Mouse (Mus musculus): Measurements from ENCODE around the gene Klf7.

Klf7 gene

GRCm38 (mm10) chr1:64105181-64105646 lies 16.9 kb downstream of the Klf7 start:
- no peak for DNase-seq (ENCODE audit: low read depth)

- DNase-seq (ENCODE audit: low read depth), result no peak
Observed at GRCm38 (mm10) chr1:64104665-64105064, 17.4 kb downstream of the Klf7 start.

- no peak for DNase-seq (ENCODE audit: low read depth)
Observed at GRCm38 (mm10) chr1:64101331-64101730, 20.8 kb downstream of the Klf7 start.

GRCm38 (mm10) chr1:64098800-64099199 lies 23.3 kb downstream of the Klf7 start:
- DNase-seq (ENCODE audit: low read depth), result peak; percentile 54

DNA sequence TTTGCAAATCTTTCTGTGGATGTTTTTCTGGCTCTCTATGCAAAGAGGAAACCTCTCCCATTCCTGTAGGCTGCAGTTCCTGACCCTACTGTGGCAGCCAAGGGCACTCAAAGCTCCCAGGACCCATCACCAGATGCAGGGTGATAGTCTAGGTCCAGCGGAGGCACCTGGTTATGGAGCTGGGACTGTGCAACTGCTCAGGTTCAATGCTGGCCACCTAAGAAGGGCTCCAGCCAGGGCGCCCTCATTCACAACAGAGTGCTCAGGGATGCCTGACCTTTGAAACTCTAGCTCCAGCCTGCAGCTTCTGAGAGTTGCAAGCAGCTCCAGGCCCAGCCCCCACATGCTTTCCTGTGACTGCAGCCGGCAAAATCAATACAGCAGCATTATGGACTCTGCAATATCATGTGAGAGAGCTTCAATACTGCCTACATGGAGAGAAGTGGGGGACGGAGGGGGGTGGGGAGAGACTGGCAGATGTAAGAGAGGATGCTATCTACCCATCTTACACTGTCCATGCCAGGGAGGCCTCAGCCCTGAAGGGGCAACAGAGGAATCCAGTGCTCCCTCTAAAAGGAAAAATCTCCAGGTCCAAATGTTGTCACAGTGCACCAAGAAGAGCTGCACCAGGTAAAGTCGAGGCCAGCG lies 24.3 kb downstream of the Klf7 start:
- DNase-seq (ENCODE audit: low read depth), result no peak

DNA sequence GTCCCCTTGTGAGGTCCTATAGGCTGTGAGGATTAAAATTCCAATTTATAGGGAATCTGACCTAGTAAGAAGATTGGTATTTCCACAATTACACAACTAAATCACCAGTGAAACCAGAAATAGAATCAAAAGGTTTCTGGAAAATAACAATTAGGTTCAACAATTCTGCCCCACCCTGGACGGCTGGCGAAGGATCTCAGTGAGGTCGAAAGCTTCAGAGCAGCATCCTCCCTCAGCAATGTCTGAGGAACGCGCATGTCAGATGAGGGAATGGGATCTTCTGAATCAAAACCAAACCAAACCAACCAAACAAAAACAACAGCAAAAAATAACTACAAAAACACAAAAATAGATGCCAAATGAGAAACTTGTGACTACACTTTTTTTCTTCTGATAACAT lies 29.1 kb downstream of the Klf7 start:
- DNase-seq (ENCODE audit: low read depth), result no peak

- DNase-seq (ENCODE audit: low read depth), result no peak
Observed at GRCm38 (mm10) chr1:64091591-64091990, 30.5 kb downstream of the Klf7 start.

GRCm38 (mm10) chr1:64090566-64090965 lies 31.5 kb downstream of the Klf7 start:
- no peak for DNase-seq (ENCODE audit: low read depth)

DNA sequence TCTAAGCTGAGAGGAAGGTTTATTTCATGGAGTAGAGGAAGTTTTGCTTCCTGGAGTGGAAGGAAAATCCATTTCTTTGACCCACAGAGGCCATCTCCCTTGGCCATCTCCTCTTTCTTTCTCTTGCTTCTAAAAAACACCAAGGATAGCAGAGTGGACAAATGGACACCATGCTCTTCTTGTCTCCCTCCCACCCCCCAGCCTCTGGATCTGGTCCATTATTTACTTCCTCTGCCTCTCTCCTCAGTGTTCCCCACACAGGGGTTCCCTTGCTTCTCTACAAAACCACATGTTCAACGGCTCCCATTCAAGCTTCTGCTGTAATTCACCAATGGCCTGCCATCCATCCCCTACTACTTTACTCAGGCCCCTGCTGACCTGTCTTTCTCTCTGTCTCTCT lies 32.4 kb downstream of the Klf7 start:
- DNase-seq (ENCODE audit: low read depth), result no peak

DNA sequence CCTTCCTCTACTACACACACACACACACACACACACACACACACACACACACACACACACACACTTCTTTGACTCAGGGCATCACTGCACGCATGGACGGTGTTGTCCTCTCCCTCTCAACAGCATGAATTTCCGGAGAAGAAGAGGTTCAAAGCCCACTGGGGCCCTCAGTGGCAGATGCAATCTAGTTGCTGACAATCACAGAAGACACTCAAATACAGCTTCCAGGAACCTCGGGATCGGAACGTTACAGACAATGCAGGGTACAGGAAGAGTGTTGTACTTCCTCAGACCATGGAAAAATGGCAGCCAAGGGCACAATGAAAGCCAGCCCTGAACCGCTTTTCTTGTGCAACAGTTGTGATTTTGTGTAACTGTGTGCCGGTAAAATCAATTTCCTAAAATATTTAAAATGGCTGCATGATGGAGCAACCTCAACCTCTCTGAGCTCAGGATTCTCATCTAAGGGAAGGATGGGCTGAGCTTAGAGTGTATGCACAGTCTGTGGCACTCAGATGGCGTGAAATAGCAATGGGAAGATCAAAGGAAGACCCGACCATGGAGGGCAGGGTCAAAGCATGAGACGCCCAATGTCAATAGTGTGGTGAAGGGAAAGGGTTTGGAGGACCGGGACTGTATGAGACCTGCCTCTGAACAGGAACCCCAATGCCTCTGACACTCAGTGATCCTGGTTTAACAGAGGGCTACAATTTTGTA lies 33.3 kb downstream of the Klf7 start:
- no peak for DNase-seq (ENCODE audit: low read depth)

GRCm38 (mm10) chr1:64087657-64088603 lies 34.2 kb downstream of the Klf7 start:
- DNase-seq (ENCODE audit: low read depth), result no peak

- DNase-seq (ENCODE audit: low read depth), result no peak
Observed at GRCm38 (mm10) chr1:64085875-64086274, 36.2 kb downstream of the Klf7 start.

DNA sequence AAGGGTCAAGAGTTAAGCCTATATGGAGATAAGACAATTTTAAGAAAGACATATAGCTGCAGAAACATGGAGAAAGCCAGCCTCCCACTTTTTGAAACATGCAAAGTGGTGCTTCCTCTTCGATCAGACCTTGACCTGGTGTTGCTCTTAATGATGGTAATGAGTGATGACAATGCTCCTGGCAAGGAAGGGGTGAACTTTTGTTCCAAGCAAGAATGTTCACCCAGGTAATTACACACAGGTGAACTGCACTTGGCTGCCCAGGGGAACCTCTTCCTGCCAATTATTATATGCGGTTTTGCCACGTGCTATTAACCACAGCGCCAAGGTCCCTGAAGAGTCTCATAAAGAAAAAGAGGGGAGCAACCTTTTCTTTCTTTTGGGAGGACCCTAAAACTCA lies 36.7 kb downstream of the Klf7 start:
- DNase-seq (ENCODE audit: low read depth), result no peak

DNA sequence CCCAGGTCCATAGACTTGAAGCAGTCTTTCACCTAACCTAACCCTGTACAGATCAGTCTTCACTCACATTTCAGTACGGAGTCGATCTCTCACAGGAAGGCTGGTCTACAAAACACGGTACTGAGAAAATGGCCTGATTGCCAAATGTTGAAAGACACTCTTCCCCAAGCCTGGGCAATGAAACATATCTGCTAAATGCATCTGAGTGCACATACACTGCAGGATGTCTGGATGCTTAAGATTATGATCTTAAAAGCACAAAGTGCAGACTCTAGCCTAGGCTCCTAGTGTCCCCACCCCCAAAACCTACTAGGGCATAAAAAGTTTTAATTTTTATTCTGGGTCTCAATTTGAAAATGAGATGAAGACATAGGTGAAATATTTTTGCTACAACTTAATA lies 37.4 kb downstream of the Klf7 start:
- DNase-seq (ENCODE audit: low read depth), result no peak

GRCm38 (mm10) chr1:64081791-64082190 lies 40.3 kb downstream of the Klf7 start:
- no peak for DNase-seq (ENCODE audit: low read depth)

DNA sequence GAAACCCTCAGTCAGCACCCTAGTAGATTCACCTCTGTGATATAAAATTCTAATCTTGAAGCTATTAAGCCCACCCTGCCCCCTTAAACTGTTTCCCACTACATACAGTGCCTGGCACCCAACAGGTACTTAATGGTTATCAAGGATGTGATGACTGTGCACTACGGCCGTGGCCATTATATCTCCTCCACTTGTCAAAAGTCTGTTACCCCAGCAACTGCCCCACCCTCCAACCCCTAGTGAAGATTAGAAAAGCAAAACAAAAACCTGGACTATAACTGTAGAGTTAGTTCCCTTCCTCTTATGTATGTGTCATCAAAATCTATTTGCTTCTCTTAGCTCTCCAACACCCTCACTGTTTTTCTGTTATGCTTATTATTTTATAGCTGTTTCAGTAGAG lies 40.9 kb downstream of the Klf7 start:
- peak; percentile 40 for DNase-seq (ENCODE audit: low read depth)

DNA sequence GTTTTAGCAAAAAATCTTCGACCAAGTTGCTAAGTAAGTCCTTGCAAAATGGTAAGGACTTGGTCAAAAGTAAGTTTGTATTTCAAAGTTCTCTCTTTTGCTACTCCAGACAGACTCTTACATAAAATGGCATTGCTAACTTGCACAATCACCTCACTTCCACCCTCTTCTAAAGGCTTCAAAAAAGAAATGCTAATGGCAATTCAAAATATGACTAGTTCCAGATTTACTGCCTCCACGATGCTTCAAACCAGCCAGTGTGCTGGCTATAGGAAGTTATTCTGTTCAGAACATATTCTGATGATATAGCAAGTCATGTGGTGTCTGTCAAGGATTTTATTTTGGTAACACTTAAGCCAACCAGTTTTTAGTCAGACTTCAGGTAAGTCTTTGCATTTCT lies 41.8 kb downstream of the Klf7 start:
- DNase-seq (ENCODE audit: low read depth), result no peak

DNA sequence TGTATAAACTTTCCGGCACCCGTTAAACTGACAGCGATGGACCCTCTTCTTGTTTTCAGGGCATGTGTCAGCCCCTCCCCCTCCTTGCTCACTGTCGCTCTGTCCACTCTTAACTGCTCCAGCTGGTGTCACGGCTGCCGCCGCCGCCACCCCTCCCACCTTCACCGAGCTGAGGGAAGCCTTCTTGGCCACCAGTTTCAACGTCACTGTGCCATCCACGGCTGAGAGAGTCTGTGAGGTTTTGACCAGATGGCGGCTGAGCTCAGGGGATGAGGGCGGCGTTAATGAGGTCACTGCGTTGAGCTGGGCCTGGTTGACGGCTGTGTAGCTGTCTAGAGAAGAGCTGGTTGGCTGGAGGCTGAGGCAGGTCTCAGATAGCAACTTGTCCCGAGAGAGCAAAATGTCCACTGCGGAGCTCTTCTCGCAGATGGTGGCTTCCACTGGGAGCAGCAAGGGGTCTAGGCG lies 43.3 kb downstream of the Klf7 start:
- DNase-seq (ENCODE audit: low read depth), result no peak

DNA sequence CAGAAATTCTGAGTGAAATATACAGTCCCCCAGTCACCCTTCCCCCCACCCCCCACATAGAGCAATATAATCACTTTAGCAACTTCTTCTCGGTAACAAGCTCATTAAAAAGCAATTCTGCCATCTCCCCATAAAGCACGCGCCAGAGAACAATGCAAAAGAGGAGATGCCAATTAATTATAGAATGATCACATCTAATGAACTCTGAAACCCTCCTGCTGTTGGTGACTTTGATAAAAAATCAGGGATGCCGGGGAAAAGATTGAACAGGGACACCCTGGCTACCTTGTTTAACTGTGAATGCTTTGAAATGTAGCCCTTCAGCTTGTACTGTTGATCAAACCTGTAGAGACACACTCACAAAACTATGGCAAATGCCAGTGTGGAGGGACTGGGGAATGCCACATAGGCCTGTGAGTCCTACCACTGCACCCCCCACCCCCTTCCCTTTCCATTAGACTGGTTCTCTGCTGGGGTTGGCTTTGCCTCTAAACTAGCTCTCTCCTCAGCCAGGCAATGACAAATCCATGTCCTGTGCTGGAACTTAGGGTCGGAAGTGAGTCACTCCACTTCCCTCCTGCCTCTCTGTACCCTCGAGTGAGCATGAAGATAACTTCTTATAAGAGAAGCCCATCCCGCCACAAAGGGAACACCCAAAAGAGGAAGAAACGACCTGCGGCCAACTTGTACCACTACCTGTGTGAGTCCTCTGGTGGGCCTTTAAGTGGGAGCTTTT lies 43.9 kb downstream of the Klf7 start:
- no peak for DNase-seq (ENCODE audit: low read depth)

DNA sequence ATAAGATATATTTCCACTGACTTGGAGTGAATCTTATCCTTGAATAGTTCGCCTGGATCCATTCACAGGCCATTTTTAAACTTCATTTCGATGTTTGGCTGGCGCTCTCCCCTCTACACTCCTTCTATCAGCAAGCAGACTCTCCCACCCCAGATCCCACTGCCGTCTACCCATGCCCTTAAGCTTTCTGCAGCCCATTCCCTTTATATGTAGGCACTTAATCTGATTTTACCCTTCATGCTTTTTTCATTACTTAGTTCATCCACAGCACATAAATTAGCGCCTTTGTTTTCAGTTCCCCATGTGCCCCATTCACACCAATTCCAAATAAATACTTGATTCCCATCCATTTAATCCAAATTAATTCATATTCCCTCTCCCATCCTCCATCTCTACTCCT lies 48.0 kb downstream of the Klf7 start:
- DNase-seq (ENCODE audit: low read depth), result no peak

GRCm38 (mm10) chr1:64070947-64071346 lies 51.1 kb downstream of the Klf7 start:
- DNase-seq (ENCODE audit: low read depth), result no peak
